Mouse (Mus musculus): ENCODE results near the gene Sstr5. TPM values are rescaled to one million over a fixed set of nuclear protein-coding genes. Genes with fewer than 3 reads are reported as not detected.

The Sstr5 gene
- polyA plus RNA-seq, 1 experiment from 2014 or later = 0.37 TPM

DNA sequence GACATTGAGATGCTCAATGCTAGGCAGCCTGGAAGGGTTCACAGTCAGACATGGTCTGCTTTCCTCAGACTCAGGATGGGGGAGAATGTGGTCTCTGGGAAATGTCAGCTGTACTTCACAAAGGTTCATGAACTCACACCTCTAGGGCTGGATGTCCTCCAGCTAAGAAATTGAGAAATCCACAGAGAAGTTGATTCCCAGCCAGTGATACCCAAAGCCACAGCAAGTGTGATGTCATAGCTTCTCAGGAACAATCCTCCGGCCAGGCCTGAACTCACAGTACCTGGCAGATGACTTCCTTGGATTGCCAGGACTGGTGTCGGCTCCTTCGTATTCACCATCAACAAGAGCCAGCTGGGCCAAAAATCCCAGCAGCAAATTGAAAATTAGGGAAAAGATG is 51.2 kb downstream of the Sstr5 start:
- Histone ChIP-seq H3K9ac (no peak overlapping the region), H3K27me3 (replicated peaks) (no peaks in the 10 kb centered on the region), H3K4me3 (replicated peaks) (no peak overlapping the region), H3K36me3 (no peaks in the 10 kb centered on the region), H3K4me2 (no peak overlapping the region), H3K9me3 (no peaks in the 10 kb centered on the region), H3K4me1 (peaks cover 10% of the 10 kb centered on the region; the same call in 1 of the 2 replicates), H3K27ac (no peak overlapping the region)
- 92% methylated on average over 3 of the region's 3 CpGs for WGBS
- ATAC-seq (ENCODE audit: insufficient read depth, low FRiP score, low read depth) = no peak

DNA sequence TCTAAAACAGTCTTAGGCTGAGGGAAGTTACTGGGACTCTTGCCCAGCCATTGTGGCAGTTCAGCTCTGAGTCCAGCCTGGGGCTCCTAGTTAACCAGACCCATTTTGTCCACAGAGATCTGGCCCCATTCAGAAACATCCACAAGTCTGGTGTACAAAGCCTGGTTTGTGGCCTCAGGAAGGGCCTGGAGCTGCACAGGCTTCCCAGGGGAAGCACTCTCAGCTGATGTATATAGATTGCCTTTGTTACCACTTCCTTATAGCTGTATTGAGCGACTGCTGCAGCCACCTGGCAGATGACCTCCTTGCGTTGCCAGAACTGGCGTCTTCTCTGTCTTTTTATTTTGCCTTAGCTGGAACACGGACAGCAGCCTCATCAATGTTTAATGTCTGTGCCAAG is 52.0 kb downstream of the Sstr5 start:
- WGBS = 50% methylated on average over 4 of the region's 4 CpGs
- Histone ChIP-seq H3K36me3 (no peaks in the 10 kb centered on the region), H3K27ac (0 out of 2 replicates have a peak overlapping the region, but pooled peaks have one; percentile 4)

DNA sequence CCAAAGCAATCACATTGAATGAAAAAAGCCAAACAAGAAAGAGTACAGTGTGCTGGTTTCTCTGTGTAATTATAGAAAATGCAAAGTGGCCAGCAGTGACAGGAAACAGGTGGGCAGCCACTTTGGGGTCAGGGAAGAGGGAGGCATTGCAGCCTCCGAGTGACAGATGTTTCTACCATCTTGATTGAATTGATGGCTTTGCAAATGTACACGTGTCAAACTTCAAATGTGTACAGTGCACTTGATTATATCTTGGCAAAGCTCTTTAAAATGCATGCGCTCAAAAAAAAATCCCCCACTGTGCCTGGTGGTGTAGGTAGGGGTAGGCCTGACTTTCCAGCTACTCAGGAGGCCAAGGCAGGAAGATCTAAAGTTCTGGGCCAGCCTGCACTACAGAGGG is 54.2 kb downstream of the Sstr5 start:
- H3K4me1 ChIP-seq = peaks cover 6% of the 10 kb centered on the region; the same call in 1 of the 2 replicates
- no peak overlapping the region for H3K9ac ChIP-seq
- H3K9me3 ChIP-seq = no peaks in the 10 kb centered on the region
- 51% methylated on average over 3 of the region's 3 CpGs for WGBS
- ATAC-seq (ENCODE audit: insufficient read depth, low FRiP score, low read depth) = no peak
- no peak overlapping the region for H3K27ac ChIP-seq
- no peak overlapping the region for H3K4me3 ChIP-seq (replicated peaks)
- H3K27me3 ChIP-seq (replicated peaks) = no peaks in the 10 kb centered on the region
- H3K4me2 ChIP-seq = no peak overlapping the region
- no peaks in the 10 kb centered on the region for H3K36me3 ChIP-seq

More for the DNA sequence above, 52.0 kb downstream of the Sstr5 start:
- Histone ChIP-seq H3K4me3 (replicated peaks) (no peak overlapping the region), H3K4me2 (no peak overlapping the region), H3K4me1 (peaks cover 10% of the 10 kb centered on the region; the same call in 1 of the 2 replicates), H3K27me3 (replicated peaks) (no peaks in the 10 kb centered on the region), H3K9ac (no peak overlapping the region), H3K9me3 (no peaks in the 10 kb centered on the region)
- no peak for ATAC-seq (ENCODE audit: insufficient read depth, low FRiP score, low read depth)

GRCm38 (mm10) chr17:25441417-25441816 is 55.7 kb downstream of the Sstr5 start:
- H3K4me1 ChIP-seq = peaks cover 6% of the 10 kb centered on the region; the same call in 1 of the 2 replicates
- no peaks in the 10 kb centered on the region for H3K9me3 ChIP-seq
- no peak overlapping the region for H3K27ac ChIP-seq
- no peak overlapping the region for H3K4me2 ChIP-seq
- no peak for ATAC-seq (ENCODE audit: insufficient read depth, low FRiP score, low read depth)
- no peaks in the 10 kb centered on the region for H3K27me3 ChIP-seq (replicated peaks)
- H3K4me3 ChIP-seq (replicated peaks) = no peak overlapping the region
- H3K36me3 ChIP-seq = no peaks in the 10 kb centered on the region
- H3K9ac ChIP-seq = no peak overlapping the region
- 76% methylated on average over 6 of the region's 6 CpGs for WGBS

Other genes with a start within 250 kb of the Sstr5 start
- gene Baiap3, start 240.9 kb downstream of the Sstr5 start, polyA plus RNA-seq (2015; fragmentation: Nextera tagmentation; extraction: Ambion mirVana) = 3.3 and 7.2 TPM in 2 replicates
- 503 and 542 TPM in 2 replicates for gene Ube2i, start 222.7 kb downstream of the Sstr5 start, polyA plus RNA-seq (2015; fragmentation: Nextera tagmentation; extraction: Ambion mirVana)
- 1.8 TPM in 2 replicates for gene Prss34, start 198.9 kb downstream of the Sstr5 start, polyA plus RNA-seq (2015; fragmentation: Nextera tagmentation; extraction: Ambion mirVana)
- gene Prss28, start 188.6 kb downstream of the Sstr5 start, polyA plus RNA-seq (2015; fragmentation: Nextera tagmentation; extraction: Ambion mirVana) = not detected in 2 replicates
- gene Prss29, start 178.6 kb downstream of the Sstr5 start, polyA plus RNA-seq (2015; fragmentation: Nextera tagmentation; extraction: Ambion mirVana) = not detected in 2 replicates
- gene Tpsab1, start 151.7 kb downstream of the Sstr5 start, polyA plus RNA-seq (2015; fragmentation: Nextera tagmentation; extraction: Ambion mirVana) = 0.24 and 0.64 TPM in 2 replicates
- gene Tpsb2, start 131.0 kb downstream of the Sstr5 start, polyA plus RNA-seq (2015; fragmentation: Nextera tagmentation; extraction: Ambion mirVana) = 10.4 and 14.3 TPM in 2 replicates
- gene Tpsg1, start 128.0 kb downstream of the Sstr5 start, polyA plus RNA-seq (2015; fragmentation: Nextera tagmentation; extraction: Ambion mirVana) = 3.5 and 4.7 TPM in 2 replicates
- gene Cacna1h, start 63.5 kb downstream of the Sstr5 start, polyA plus RNA-seq (2015; fragmentation: Nextera tagmentation; extraction: Ambion mirVana) = 5.1 and 5.6 TPM in 2 replicates
- 0.12 and 0.31 TPM in 2 replicates for gene Tekt4, start 42.7 kb downstream of the Sstr5 start, polyA plus RNA-seq (2015; fragmentation: Nextera tagmentation; extraction: Ambion mirVana)
- gene Sox8, start 73.4 kb upstream of the Sstr5 start, polyA plus RNA-seq (2015; fragmentation: Nextera tagmentation; extraction: Ambion mirVana) = 5.8 and 6.0 TPM in 2 replicates
- gene Lmf1, start 81.8 kb upstream of the Sstr5 start, polyA plus RNA-seq (2015; fragmentation: Nextera tagmentation; extraction: Ambion mirVana) = 27.4 and 29.8 TPM in 2 replicates
- gene Gng13, start 219.9 kb upstream of the Sstr5 start, polyA plus RNA-seq (2015; fragmentation: Nextera tagmentation; extraction: Ambion mirVana) = 1.5 and 2.1 TPM in 2 replicates
- gene Chtf18, start 230.1 kb upstream of the Sstr5 start, polyA plus RNA-seq (2015; fragmentation: Nextera tagmentation; extraction: Ambion mirVana) = 23.4 and 26.1 TPM in 2 replicates
- gene Rpusd1, start 230.4 kb upstream of the Sstr5 start, polyA plus RNA-seq (2015; fragmentation: Nextera tagmentation; extraction: Ambion mirVana) = 18.3 and 19.1 TPM in 2 replicates
- gene Mslnl, start 238.8 kb upstream of the Sstr5 start, polyA plus RNA-seq (2015; fragmentation: Nextera tagmentation; extraction: Ambion mirVana) = 0.06 TPM in 1 of 2 replicates, not detected in the other

Data from stomach, embryonic 15.5 days (tissue).